Mouse (Mus musculus) midbrain, embryonic 13.5 days (tissue): ENCODE measurements at regions not wholly inside any gene's neighbourhood (a gene's known extent, or its start where the extent isn't known, plus 50 kb on each side); places are given as distances from the start of the nearest gene placed in this dataset.

ENCODE experiments used
- ATAC-seq: fragments of 200-750 bp; cut with Nextera tagmentation; 2 replicates; pipeline ENCODE4 v1.8.0; 2017; ENCODE audit warnings: mild to moderate bottlenecking, moderate TSS enrichment, moderate library complexity
- H3K27ac ChIP-seq: fragments of 300-500 bp; sonication (generic); 2 replicates; pipeline ENCODE4 v1.5.1; 2015; ENCODE audit warnings: inconsistent platforms, mild to moderate bottlenecking, moderate library complexity
- H3K27me3 ChIP-seq: fragments of 300-500 bp; sonication (generic); 2 replicates; pipeline ENCODE4 v1.6.1; 2015; ENCODE audit warnings: mild to moderate bottlenecking, inconsistent platforms
- H3K36me3 ChIP-seq: fragments of 300-500 bp; sonication (generic); 2 replicates; pipeline ENCODE4 v1.6.1; 2015; ENCODE audit warnings: mild to moderate bottlenecking, inconsistent platforms
- H3K4me1 ChIP-seq: fragments of 300-500 bp; sonication (generic); replicated peaks from 2 replicates; pipeline ENCODE4 v1.6.1; 2015; ENCODE audit warnings: inconsistent platforms
- H3K4me2 ChIP-seq: fragments of 300-500 bp; sonication (generic); replicated peaks from 2 replicates; pipeline ENCODE4 v1.6.1; 2015; ENCODE audit warnings: moderate library complexity, mild to moderate bottlenecking, inconsistent platforms
- H3K4me3 ChIP-seq: fragments of 300-500 bp; sonication (generic); replicated peaks from 2 replicates; pipeline ENCODE4 v1.5.1; 2015; ENCODE audit warnings: mild to moderate bottlenecking, inconsistent platforms
- H3K9ac ChIP-seq: fragments of 300-500 bp; sonication (generic); replicated peaks from 2 replicates; pipeline ENCODE4 v1.6.1; 2015; ENCODE audit warnings: mild to moderate bottlenecking, inconsistent platforms
- H3K9me3 ChIP-seq: fragments of 300-500 bp; sonication (generic); 2 replicates; pipeline ENCODE4 v1.6.1; 2016; ENCODE audit warnings: mild to moderate bottlenecking, inconsistent platforms
- WGBS: fragments of 180-500 bp; shearing (Covaris S2); methylation state at CpG from one replicate; pipeline ENCODE4 v1.1.7; 2015; 5-methylcytosine and 5-hydroxymethylcytosine counted together

GRCm38 (mm10) chrX:14273628-14274337 is 62.8 kb downstream of the H2al1n start:
- no peaks in the 10 kb centered on the region for H3K9me3 ChIP-seq
- H3K4me2 ChIP-seq = no peak overlapping the region
- no peaks in the 10 kb centered on the region for H3K36me3 ChIP-seq
- H3K27me3 ChIP-seq = no peaks in the 10 kb centered on the region
- no peak overlapping the region for H3K27ac ChIP-seq
- no peak overlapping the region for H3K4me3 ChIP-seq
- ATAC-seq = peak; percentile 82; the same call in 1 of the 2 replicates
- 60% methylated on average over 6 of the region's 6 CpGs for WGBS
- H3K9ac ChIP-seq = no peak overlapping the region
- no peaks in the 10 kb centered on the region for H3K4me1 ChIP-seq

GRCm38 (mm10) chrX:14279312-14279711 is 68.4 kb downstream of the H2al1n start:
- Histone ChIP-seq H3K9ac (no peak overlapping the region), H3K4me2 (no peak overlapping the region), H3K4me1 (no peaks in the 10 kb centered on the region), H3K36me3 (no peaks in the 10 kb centered on the region), H3K9me3 (no peaks in the 10 kb centered on the region), H3K4me3 (no peak overlapping the region), H3K27me3 (no peaks in the 10 kb centered on the region), H3K27ac (no peak overlapping the region)
- no peak for ATAC-seq
- WGBS = 78% methylated on average over 2 of the region's 2 CpGs

GRCm38 (mm10) chrX:14279736-14280135 is 68.8 kb downstream of the H2al1n start:
- ATAC-seq = no peak
- no peak overlapping the region for H3K4me3 ChIP-seq
- H3K27ac ChIP-seq = no peak overlapping the region
- H3K9me3 ChIP-seq = no peaks in the 10 kb centered on the region
- H3K36me3 ChIP-seq = no peaks in the 10 kb centered on the region
- no peak overlapping the region for H3K9ac ChIP-seq
- H3K4me1 ChIP-seq = no peaks in the 10 kb centered on the region
- no peaks in the 10 kb centered on the region for H3K27me3 ChIP-seq
- H3K4me2 ChIP-seq = no peak overlapping the region

GRCm38 (mm10) chrX:14294890-14295289 is 83.9 kb downstream of the H2al1n start:
- Histone ChIP-seq H3K4me1 (no peaks in the 10 kb centered on the region), H3K27ac (no peak overlapping the region), H3K9ac (no peak overlapping the region), H3K27me3 (no peaks in the 10 kb centered on the region), H3K36me3 (no peaks in the 10 kb centered on the region), H3K4me3 (no peak overlapping the region), H3K4me2 (no peak overlapping the region), H3K9me3 (no peaks in the 10 kb centered on the region)
- 93% methylated on average over 6 of the region's 6 CpGs for WGBS
- no peak for ATAC-seq

- Histone ChIP-seq H3K4me2 (no peak overlapping the region), H3K9me3 (no peaks in the 10 kb centered on the region), H3K27ac (no peak overlapping the region), H3K4me1 (no peaks in the 10 kb centered on the region), H3K36me3 (no peaks in the 10 kb centered on the region), H3K9ac (no peak overlapping the region), H3K27me3 (no peaks in the 10 kb centered on the region), H3K4me3 (no peak overlapping the region)
- 42% methylated on average over 1 of the region's 1 CpGs for WGBS
- ATAC-seq = no peak
These were observed 91.2 kb downstream of the H2al1n start for GRCm38 (mm10) chrX:14302125-14302524.

- H3K4me2 ChIP-seq = no peak overlapping the region
- no peaks in the 10 kb centered on the region for H3K27me3 ChIP-seq
- H3K9me3 ChIP-seq = no peaks in the 10 kb centered on the region
- 59% methylated on average over 1 of the region's 1 CpGs for WGBS
- no peak overlapping the region for H3K9ac ChIP-seq
- ATAC-seq = no peak
- no peaks in the 10 kb centered on the region for H3K4me1 ChIP-seq
- H3K27ac ChIP-seq = no peak overlapping the region
- H3K36me3 ChIP-seq = no peaks in the 10 kb centered on the region
- no peak overlapping the region for H3K4me3 ChIP-seq
These were observed 101.8 kb downstream of the H2al1n start for GRCm38 (mm10) chrX:14312746-14313145.

GRCm38 (mm10) chrX:14352416-14352815 is 141.5 kb downstream of the H2al1n start:
- no peak overlapping the region for H3K4me3 ChIP-seq
- no peak overlapping the region for H3K4me2 ChIP-seq
- ATAC-seq = no peak
- H3K4me1 ChIP-seq = no peaks in the 10 kb centered on the region
- 82% methylated on average over 2 of the region's 2 CpGs for WGBS
- no peak overlapping the region for H3K27ac ChIP-seq
- H3K27me3 ChIP-seq = no peaks in the 10 kb centered on the region
- no peaks in the 10 kb centered on the region for H3K36me3 ChIP-seq
- H3K9me3 ChIP-seq = no peaks in the 10 kb centered on the region
- no peak overlapping the region for H3K9ac ChIP-seq

- no peak overlapping the region for H3K4me2 ChIP-seq
- no peak overlapping the region for H3K9ac ChIP-seq
- no peak overlapping the region for H3K4me3 ChIP-seq
- H3K9me3 ChIP-seq = no peaks in the 10 kb centered on the region
- no peak for ATAC-seq
- WGBS = 67% methylated on average over 3 of the region's 3 CpGs
- H3K36me3 ChIP-seq = no peaks in the 10 kb centered on the region
- no peak overlapping the region for H3K27ac ChIP-seq
- H3K4me1 ChIP-seq = no peaks in the 10 kb centered on the region
- H3K27me3 ChIP-seq = no peaks in the 10 kb centered on the region
These were observed 142.4 kb downstream of the H2al1n start for GRCm38 (mm10) chrX:14353366-14353765.

- H3K27ac ChIP-seq = no peak overlapping the region
- WGBS = 77% methylated on average over 4 of the region's 4 CpGs
- H3K9me3 ChIP-seq = no peaks in the 10 kb centered on the region
- H3K4me3 ChIP-seq = no peak overlapping the region
- no peaks in the 10 kb centered on the region for H3K27me3 ChIP-seq
- no peaks in the 10 kb centered on the region for H3K36me3 ChIP-seq
- no peaks in the 10 kb centered on the region for H3K4me1 ChIP-seq
- no peak overlapping the region for H3K4me2 ChIP-seq
- no peak for ATAC-seq
- no peak overlapping the region for H3K9ac ChIP-seq
These were observed 145.6 kb downstream of the H2al1n start for GRCm38 (mm10) chrX:14356466-14357030.
